Mouse (Mus musculus): ENCODE measurements around the gene Casp8ap2.

GRCm38 (mm10) chr4:32680843-32681242 is 65.6 kb downstream of the Casp8ap2 start:
- no peak for TF ChIP-seq CTCF (IDR thresholded peaks at IDR 0.05; ENCODE audit: extremely low read depth, insufficient read depth, insufficient read length, insufficient replicate concordance)
- TF ChIP-seq POLR2A (IDR thresholded peaks at IDR 0.05; ENCODE audit: low read depth, low read length), result no peak

Data from spleen, adult 2 months (tissue).